Mouse (Mus musculus): ENCODE data around the gene Hist2h3c1.
"Not testable (repeated sequence)": the region's sequence is repeated elsewhere in the genome, so short reads cannot be mapped to it uniquely, and the experiment has no call there.

Gene Hist2h3c1

GRCm38 (mm10) chr3:96234914-96235313 lies 11.6 kb upstream of the Hist2h3c1 start:
- DNase-seq (ENCODE audit: low spot score in 2 of 2), result no peak

- DNase-seq (ENCODE audit: low spot score in 2 of 2), result no peak
Observed at GRCm38 (mm10) chr3:96235836-96236235, 10.6 kb upstream of the Hist2h3c1 start.

GRCm38 (mm10) chr3:96236834-96237334 lies 9.6 kb upstream of the Hist2h3c1 start:
- DNase-seq (ENCODE audit: low spot score in 2 of 2), result no peak

GRCm38 (mm10) chr3:96237335-96237903 lies 9.1 kb upstream of the Hist2h3c1 start:
- DNase-seq (ENCODE audit: low spot score in 2 of 2), result no peak

GRCm38 (mm10) chr3:96237904-96238511 lies 8.5 kb upstream of the Hist2h3c1 start:
- DNase-seq (ENCODE audit: low spot score in 2 of 2), result no peak

GRCm38 (mm10) chr3:96238954-96239793 lies 7.3 kb upstream of the Hist2h3c1 start, which contains the start of gene Hist2h3c2:
Hist2h3c2 (minus strand) TSS chr3:96239127.
- DNase-seq (ENCODE audit: low spot score in 2 of 2), result peak; percentile 16 to 27

GRCm38 (mm10) chr3:96239949-96240798 lies 6.3 kb upstream of the Hist2h3c1 start, which contains the start of gene Hist2h2aa2:
Hist2h2aa2 (minus strand) TSS chr3:96240276.
- peak; percentile 96 to 98 for DNase-seq (ENCODE audit: low spot score in 2 of 2)

- no peak for DNase-seq (ENCODE audit: low spot score in 2 of 2)
Observed at GRCm38 (mm10) chr3:96240799-96241197, 5.7 kb upstream of the Hist2h3c1 start.

- no peak for DNase-seq (ENCODE audit: low spot score in 2 of 2)
Observed at GRCm38 (mm10) chr3:96243921-96244572, 2.4 kb upstream of the Hist2h3c1 start.

GRCm38 (mm10) chr3:96245003-96245886 lies 1.2 kb upstream of the Hist2h3c1 start, which contains the start of gene Hist2h2aa1:
Hist2h2aa1 (plus strand) TSS chr3:96245497.
- peak; percentile 79 to 89 for DNase-seq (ENCODE audit: low spot score in 2 of 2)

GRCm38 (mm10) chr3:96246018-96246417 lies 467 bp upstream of the Hist2h3c1 start:
- DNase-seq (ENCODE audit: low spot score in 2 of 2), result not testable (repeated sequence)

- no peak for DNase-seq (ENCODE audit: low spot score in 2 of 2)
Observed at GRCm38 (mm10) chr3:96247356-96248140, 1.1 kb downstream of the Hist2h3c1 start.

GRCm38 (mm10) chr3:96248141-96249033 lies 1.9 kb downstream of the Hist2h3c1 start:
- no peak for DNase-seq (ENCODE audit: low spot score in 2 of 2)

GRCm38 (mm10) chr3:96249034-96249345 lies 2.5 kb downstream of the Hist2h3c1 start:
- DNase-seq (ENCODE audit: low spot score in 2 of 2), result no peak

GRCm38 (mm10) chr3:96250890-96251289 lies 4.4 kb downstream of the Hist2h3c1 start:
- DNase-seq (ENCODE audit: low spot score in 2 of 2), result no peak

- DNase-seq (ENCODE audit: low spot score in 2 of 2), result no peak
Observed at GRCm38 (mm10) chr3:96251787-96252186, 5.3 kb downstream of the Hist2h3c1 start.

- no peak for DNase-seq (ENCODE audit: low spot score in 2 of 2)
Observed at GRCm38 (mm10) chr3:96254683-96255355, 8.3 kb downstream of the Hist2h3c1 start.
